8 mouse cellular contexts compared by ENCODE assay signal in genomic region chr14:24081911-24082558, GRCm38 (mm10).
DNase-seq lines count a peak whose midpoint lies in the region; ATAC-seq lines count a peak whose summit lies in the region.

No protein-coding gene starts in this region.

- peak overlapping the region; percentile 57 for H3K4me2 ChIP-seq in limb, embryonic 13.5 days (replicated peaks)
- peak overlapping the region; percentile 21; the same call in 1 of the 2 replicates for H3K4me2 ChIP-seq in neural tube, embryonic 15.5 days

- no peaks in the 10 kb centered on the region for H3K36me3 ChIP-seq in limb, embryonic 13.5 days
- no peaks in the 10 kb centered on the region for H3K36me3 ChIP-seq in neural tube, embryonic 15.5 days

- H3K4me3 ChIP-seq in limb, embryonic 13.5 days = peak overlapping the region; percentile 19; the same call in 1 of the 2 replicates
- no peak overlapping the region for H3K4me3 ChIP-seq in neural tube, embryonic 15.5 days (replicated peaks)

- no peak overlapping the region; the same call in 1 of the 2 replicates for H3K9ac ChIP-seq in limb, embryonic 13.5 days
- no peak overlapping the region for H3K9ac ChIP-seq in neural tube, embryonic 15.5 days (replicated peaks)

- H3K4me1 ChIP-seq in limb, embryonic 13.5 days = peaks cover 8% of the 10 kb centered on the region; the same call in 1 of the 2 replicates
- peaks cover 6% of the 10 kb centered on the region; the same call in 1 of the 2 replicates for H3K4me1 ChIP-seq in neural tube, embryonic 15.5 days

- WGBS in limb, embryonic 13.5 days = 26% methylated on average over 11 of the region's 11 CpGs
- WGBS in neural tube, embryonic 15.5 days = 28% methylated on average over 11 of the region's 11 CpGs

- DNase-seq in ES-CJ7 (ENCODE audit: low read depth, low spot score) = peak; percentile 14
- peak; percentile 39 to 43 for DNase-seq in adrenal gland, postnatal 36 days
- peak; percentile 19 to 70 for DNase-seq in frontal cortex, postnatal 36 days (ENCODE audit: low spot score in 2 of 2)
- peak; percentile 86 to 89 for DNase-seq in kidney, adult 8-10 months
- no peak for DNase-seq in thymus, adult 18-20 months
- no peak for DNase-seq in urinary bladder, adult 18-20 months (ENCODE audit: low spot score in 2 of 2)

- peak; percentile 54; the same call in 1 of the 2 replicates for ATAC-seq in limb, embryonic 13.5 days (ENCODE audit: low FRiP score, low read depth)
- ATAC-seq in neural tube, embryonic 15.5 days (ENCODE audit: low FRiP score) = no peak

- no peak overlapping the region for H3K27ac ChIP-seq in limb, embryonic 13.5 days
- no peak overlapping the region for H3K27ac ChIP-seq in neural tube, embryonic 15.5 days (replicated peaks)

- no peaks in the 10 kb centered on the region for H3K27me3 ChIP-seq in limb, embryonic 13.5 days
- H3K27me3 ChIP-seq in neural tube, embryonic 15.5 days (replicated peaks) = no peaks in the 10 kb centered on the region

- no peaks in the 10 kb centered on the region for H3K9me3 ChIP-seq in limb, embryonic 13.5 days
- no peaks in the 10 kb centered on the region for H3K9me3 ChIP-seq in neural tube, embryonic 15.5 days (replicated peaks)

Comparison
In these comparisons a context has a peak if more than half of its experiments do, and no peak if none do; other contexts are left out.
1. DNase-seq: peak in ES-CJ7 (single experiment), adrenal gland, postnatal 36 days (2 of 2), frontal cortex, postnatal 36 days (2 of 2) and kidney, adult 8-10 months (2 of 2); none in thymus, adult 18-20 months (0 of 2) and urinary bladder, adult 18-20 months (0 of 2).